Mouse (Mus musculus) spleen, postnatal 14 days (tissue): ENCODE measurements around the gene Cant1.

Experiments used
- DNase-seq, 2 experiments: peaks; one replicate each; pipeline ENCODE4 v3.0.0; 2021 to 2022; ENCODE audit warnings: low spot score in 2 of 2

The Cant1 gene

DNA sequence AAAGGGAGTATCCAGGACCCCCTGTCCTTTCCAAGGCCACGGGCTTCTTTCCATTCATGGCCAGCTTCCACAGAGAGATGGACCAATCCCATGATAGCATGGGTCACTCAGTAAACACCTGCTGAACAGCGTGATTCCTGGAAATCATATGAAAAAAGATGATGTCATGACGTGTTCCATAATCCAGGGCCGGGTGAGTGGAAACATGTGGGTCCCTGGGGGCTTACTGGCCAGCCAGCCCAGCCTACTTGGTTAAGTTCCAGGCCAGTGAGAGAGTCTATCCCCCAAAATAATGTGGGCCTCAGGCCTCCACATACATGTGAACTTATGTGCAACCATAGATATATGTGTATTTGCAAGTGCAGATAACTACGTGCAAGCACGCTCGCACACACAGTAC lies 47.0 kb downstream of the Cant1 start:
- DNase-seq, result no peak

DNA sequence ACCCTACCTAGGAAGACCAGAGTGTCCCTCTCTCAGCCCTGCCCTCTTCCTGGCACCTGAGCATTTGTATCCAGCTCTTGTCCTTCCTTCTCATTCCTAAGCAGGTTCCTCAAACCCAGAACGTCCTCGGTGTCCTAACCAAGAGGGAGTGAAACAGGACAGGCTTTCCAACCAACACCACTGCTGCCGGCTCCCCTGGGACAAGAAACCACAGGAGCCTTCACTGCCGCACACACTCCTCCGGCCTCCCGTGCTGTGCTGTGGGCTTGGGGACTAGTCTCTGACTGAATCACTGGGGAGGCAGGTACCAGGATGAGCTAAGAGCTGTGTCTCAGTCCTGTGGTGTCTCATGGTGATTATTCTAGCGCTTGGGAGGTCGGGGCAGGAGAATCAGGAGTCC lies 49.2 kb downstream of the Cant1 start:
- no peak for DNase-seq

DNA sequence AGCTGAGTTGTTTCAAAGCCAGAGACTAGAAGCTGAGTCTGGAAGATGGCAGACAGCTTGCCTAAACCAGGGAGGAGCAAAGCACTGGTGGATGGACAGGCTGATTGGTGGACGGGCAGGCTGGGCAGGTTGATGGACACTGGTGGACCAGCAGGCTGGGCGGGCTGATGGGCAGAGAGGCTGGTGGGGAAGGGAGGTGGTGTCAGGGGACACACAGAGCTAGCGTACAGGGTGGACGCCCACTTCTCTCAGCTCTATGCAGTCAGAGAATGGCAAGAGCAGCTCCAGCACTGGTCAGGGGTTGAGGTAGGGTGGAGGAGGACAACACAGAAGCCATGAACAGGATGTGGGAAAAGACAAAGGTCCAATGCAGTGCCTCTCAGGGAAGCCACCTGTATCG lies 49.6 kb downstream of the Cant1 start:
- DNase-seq, result no peak

DNA sequence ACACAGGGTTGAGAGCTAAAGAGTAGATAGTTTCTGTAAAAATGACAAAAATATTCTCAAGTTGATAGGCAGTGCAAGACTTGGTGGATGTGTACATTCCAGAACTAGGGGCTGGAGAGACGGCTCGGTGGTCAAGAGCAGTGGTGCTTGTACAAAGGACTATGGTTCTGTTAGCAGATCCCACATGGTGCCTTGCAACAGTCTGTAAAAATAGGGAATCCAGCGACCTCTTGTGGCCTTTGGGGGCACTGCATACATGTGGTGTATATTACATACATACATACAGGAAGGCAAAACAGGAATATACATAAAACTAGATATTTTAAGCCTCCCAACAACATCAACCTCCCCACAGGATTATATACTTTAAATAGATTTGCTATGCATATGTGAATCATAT lies 50.6 kb downstream of the Cant1 start:
- DNase-seq, result no peak

DNA sequence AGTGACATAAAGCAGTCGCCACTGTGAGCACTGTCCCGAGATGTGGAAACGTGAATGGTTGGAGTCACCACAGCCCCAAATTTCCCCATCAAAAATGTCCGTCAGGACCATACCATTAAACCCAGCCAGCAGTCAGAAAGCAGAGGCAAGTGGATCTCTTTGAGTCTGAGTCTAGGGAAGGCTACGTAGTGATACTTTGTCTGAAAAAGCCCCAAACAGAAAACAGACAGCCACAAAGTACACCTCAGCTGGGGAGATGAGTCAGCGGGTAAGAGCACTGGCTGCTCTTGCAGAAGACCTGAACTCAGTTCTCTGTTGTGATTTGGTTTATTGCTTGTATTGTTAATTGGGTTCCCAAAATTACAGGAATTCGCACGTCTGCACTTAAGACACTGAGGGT lies 52.3 kb downstream of the Cant1 start:
- DNase-seq, result no peak

DNA sequence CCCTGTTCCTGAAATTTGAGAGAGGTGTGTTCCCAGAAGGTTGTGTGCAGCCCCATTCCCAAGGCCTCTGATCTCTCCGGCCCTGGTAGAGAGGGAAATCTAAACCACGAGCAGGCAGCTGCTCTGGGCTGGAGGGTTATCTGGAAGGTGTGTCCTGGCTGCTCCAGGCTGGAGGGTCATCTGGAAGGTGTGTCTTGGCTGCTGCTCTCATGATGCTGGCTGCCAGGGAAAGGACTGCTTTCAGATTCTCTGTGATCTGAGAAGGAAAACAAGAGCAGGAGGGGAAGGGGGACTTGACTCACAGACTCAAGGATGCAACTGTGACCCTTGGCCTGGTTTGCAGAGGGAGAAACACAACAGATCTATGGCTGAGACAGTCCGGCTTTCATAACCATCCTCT lies 52.8 kb downstream of the Cant1 start:
- no peak for DNase-seq

DNA sequence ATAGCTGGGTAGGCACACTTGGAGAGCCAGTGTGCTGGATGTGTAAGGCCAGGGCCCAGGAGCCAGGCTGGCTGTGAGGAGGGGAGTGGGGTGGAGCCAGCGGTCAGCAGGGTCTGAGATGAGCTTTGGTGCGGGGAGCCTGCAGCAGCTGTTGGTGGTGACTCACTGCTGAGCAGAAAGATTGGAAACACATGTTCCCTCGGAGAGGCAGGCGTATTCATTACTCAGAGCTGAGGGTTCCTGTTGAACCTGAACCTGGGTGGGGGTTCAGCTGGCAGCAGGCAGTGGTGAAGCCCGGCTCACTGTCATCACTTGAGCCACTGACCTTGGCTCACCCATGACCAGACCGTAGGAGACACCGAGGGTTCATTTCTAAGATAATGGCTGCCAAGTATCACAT lies 53.7 kb downstream of the Cant1 start:
- no peak for DNase-seq

DNA sequence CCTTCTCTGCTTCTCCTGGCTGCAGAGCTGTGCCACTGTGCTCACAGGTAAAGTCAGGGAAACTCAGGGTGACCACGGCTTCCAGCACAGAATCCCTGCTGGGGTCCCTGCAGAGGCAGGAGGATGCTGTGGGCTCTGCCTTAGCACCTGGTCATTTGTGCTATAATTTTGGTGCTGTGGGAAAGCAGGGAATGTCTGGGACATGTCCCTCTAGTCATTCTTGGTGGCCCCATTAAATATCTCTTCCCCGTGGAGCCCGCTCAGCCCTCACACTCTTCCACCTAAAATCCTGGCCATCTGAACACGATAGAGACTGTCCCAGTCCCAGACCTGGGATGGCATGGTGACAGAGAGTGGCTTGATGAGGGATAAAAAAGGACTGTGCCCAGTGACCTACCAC lies 54.9 kb downstream of the Cant1 start:
- no peak for DNase-seq

DNA sequence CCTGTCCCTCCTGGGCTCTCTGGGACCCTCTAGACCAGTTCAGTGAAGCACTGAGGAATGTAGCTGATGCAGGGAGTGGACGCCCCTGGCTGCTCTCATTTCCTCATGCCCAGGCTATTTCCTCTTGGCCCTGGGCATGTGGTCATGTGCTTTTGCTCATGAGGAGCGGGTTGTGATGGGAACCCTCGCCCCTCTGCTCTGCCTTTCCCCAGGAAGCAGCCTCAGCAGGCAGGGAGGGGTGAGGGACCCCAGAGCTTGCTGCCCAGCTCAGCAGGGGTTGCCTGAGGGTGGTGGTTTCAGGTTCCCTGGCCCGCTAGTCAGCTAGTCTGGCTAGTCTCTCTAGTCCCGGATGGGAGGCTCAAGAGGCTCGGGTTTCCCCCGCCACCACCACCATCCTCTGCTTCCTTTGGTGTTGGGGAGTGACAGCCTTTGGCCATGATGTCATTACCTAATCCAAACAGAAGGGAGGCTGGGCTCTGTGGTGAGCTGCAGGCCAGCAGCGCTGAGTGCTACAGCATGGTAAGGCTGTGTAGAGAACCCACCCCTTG lies 55.8 kb downstream of the Cant1 start:
- DNase-seq, result no peak

DNA sequence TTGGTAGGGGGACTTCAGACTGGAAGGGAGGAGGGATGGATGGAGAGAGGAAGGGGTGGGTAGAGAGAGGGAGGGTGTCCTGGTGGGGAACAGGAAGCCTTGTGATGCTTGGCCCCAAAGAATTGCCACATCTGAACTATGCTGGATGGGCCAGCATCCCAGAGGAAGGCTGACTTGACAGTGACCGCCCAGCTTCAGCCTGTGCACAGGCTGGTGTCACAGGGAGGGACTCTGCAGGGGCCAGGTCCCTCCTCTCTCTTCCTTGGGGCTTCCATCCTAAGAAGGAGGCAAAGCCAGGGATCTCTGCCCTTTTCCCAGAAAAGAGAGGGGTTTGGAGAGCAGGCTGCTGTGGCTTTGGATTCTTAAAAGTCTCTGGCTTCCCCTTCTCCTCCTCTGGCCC lies 56.4 kb downstream of the Cant1 start:
- no peak for DNase-seq

DNA sequence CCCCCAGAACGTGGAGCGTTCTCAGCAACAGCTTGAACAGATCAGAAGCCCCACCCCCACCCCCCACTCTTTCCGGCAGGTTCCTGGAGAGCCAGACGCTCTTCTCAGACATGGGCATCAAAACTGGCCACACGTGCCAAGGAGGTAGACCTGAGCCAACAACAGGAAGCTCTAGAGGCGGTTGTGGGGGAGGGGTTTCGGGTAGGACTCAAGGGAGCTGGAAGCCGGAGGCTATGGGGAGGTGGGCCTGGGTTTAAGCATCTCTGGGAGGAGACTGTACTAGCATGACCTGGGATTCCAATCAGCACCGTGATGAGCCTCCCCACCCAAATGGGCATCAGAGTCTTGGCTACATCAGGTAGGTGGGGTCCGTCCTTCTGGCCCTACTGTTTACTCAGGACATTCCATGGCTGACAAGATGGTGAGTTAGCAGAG lies 58.0 kb downstream of the Cant1 start:
- DNase-seq, result no peak

DNA sequence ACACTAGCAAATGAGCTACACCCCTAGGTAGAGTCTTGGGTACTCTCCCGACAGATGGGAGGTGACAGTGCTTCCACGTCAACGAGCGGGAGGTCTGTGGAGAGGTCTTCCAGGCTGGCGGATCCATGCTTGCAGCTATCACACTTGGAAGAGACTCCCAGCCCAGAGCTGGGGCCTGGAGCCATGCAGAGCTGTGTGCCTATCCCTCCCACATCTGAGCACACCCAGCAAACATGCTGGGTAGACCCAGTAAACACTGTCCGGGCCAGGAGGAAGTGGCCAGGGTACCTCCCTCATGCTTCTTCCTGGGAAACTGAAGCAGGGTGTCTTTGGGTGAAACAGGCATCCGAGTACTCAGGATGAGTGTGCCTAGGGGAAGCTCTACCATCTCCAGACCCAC lies 58.4 kb downstream of the Cant1 start:
- no peak for DNase-seq
